Mouse (Mus musculus) hindbrain, embryonic 16.5 days (tissue): ENCODE results near the gene Gtpbp10. TPM values are rescaled to one million over a fixed set of nuclear protein-coding genes. Genes with fewer than 3 reads are reported as not detected.

Experiments
- ATAC-seq: fragments of 200-750 bp; cut with Nextera tagmentation; 2 replicates; pipeline ENCODE4 v1.8.0; 2017; ENCODE audit warnings: moderate TSS enrichment, moderate library complexity
- H3K27ac ChIP-seq: fragments of 300-500 bp; sonication (generic); 2 replicates; pipeline ENCODE4 v1.5.1; 2014; ENCODE audit warnings: low read depth, mild to moderate bottlenecking, control low read depth, low read length, moderate library complexity
- H3K27me3 ChIP-seq: fragments of 300-500 bp; sonication (generic); replicated peaks from 2 replicates; pipeline ENCODE4 v1.6.1; 2014; ENCODE audit warnings: low read length; ENCODE audit not compliant: control insufficient read depth, insufficient read depth
- H3K36me3 ChIP-seq: fragments of 300-500 bp; sonication (generic); 2 replicates; pipeline ENCODE4 v1.6.1; 2014; ENCODE audit warnings: mild to moderate bottlenecking, low read length, moderate library complexity, mixed read lengths; ENCODE audit not compliant: control insufficient read depth, insufficient read depth
- H3K4me1 ChIP-seq: fragments of 300-500 bp; sonication (generic); 2 replicates; pipeline ENCODE4 v1.6.1; 2014; ENCODE audit warnings: low read depth, low read length; ENCODE audit not compliant: control insufficient read depth, insufficient read depth
- H3K4me2 ChIP-seq: fragments of 300-500 bp; sonication (generic); 2 replicates; pipeline ENCODE4 v1.6.1; 2014; ENCODE audit warnings: mild to moderate bottlenecking, low read length, control low read depth, moderate library complexity
- H3K4me3 ChIP-seq: fragments of 300-500 bp; sonication (generic); 2 replicates; pipeline ENCODE4 v1.5.1; 2014; ENCODE audit warnings: mild to moderate bottlenecking, low read length, control low read depth, moderate library complexity
- H3K9ac ChIP-seq: fragments of 300-500 bp; sonication (generic); 2 replicates; pipeline ENCODE4 v1.6.1; 2014; ENCODE audit warnings: low read depth, mild to moderate bottlenecking, control low read depth, low read length, moderate library complexity
- H3K9me3 ChIP-seq: fragments of 300-500 bp; sonication (generic); 2 replicates; pipeline ENCODE4 v1.6.1; 2014; ENCODE audit warnings: mild to moderate bottlenecking, low read length, moderate library complexity; ENCODE audit not compliant: control insufficient read depth
- WGBS: fragments of 180-500 bp; shearing (Covaris S2); extraction: QIAGEN DNeasy Blood & Tissue Kit; methylation state at CpG from one replicate; pipeline ENCODE4 v1.1.7; 2014; 5-methylcytosine and 5-hydroxymethylcytosine counted together
- polyA plus RNA-seq: library from polyadenylated mRNA; unstranded; fragments of >200 nt; fragmentation: Nextera tagmentation; extraction: Ambion mirVana; gene quantifications from 2 replicates; pipeline ENCODE4 v1.2.1, GENCODE M21; 2015

Gene Gtpbp10
- polyA plus RNA-seq, 1 experiment from 2014 or later, result 16.1 TPM

GRCm38 (mm10) chr5:5507701-5508225 lies 51.6 kb downstream of the Gtpbp10 start:
- Histone ChIP-seq H3K4me3 (peak overlapping the region; percentile 1; the same call in 1 of the 2 replicates), H3K9ac (peak overlapping the region; percentile 18; the same call in 1 of the 2 replicates), H3K9me3 (no peaks in the 10 kb centered on the region), H3K27ac (no peak overlapping the region), H3K4me1 (peaks cover 5% of the 10 kb centered on the region; the same call in 1 of the 2 replicates), H3K27me3 (no peaks in the 10 kb centered on the region), H3K36me3 (no peaks in the 10 kb centered on the region), H3K4me2 (peak overlapping the region; percentile 32)
- WGBS, result 19% methylated on average over 20 of the region's 20 CpGs
- ATAC-seq, result peak; percentile 80

DNA sequence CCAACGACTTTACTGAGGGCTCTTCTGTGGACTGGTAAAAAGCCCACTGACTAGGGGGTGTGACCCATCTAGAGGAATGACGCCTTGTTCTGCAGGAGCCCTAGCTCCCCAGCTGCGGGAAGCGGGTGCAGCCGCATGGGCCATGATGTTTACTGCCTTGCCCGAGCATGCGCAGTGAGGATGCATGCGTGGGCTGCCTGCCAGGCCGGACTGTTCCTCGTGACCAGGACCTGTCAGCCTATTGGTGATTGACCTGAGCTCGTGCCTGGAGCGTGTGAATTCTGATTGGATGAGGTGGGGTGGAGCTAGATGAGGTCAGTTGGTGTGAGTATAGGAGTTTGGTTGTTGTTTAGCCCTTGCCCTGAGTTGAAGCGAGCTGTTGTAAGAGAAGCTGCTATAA lies 54.9 kb downstream of the Gtpbp10 start:
- H3K9me3 ChIP-seq, result no peaks in the 10 kb centered on the region
- no peaks in the 10 kb centered on the region for H3K27me3 ChIP-seq
- H3K4me2 ChIP-seq, result no peak overlapping the region
- ATAC-seq, result peak; percentile 31; the same call in 1 of the 2 replicates
- H3K4me3 ChIP-seq, result no peak overlapping the region
- no peak overlapping the region for H3K9ac ChIP-seq
- H3K36me3 ChIP-seq, result no peaks in the 10 kb centered on the region
- 80% methylated on average over 13 of the region's 13 CpGs for WGBS
- H3K27ac ChIP-seq, result no peak overlapping the region
- peaks cover 5% of the 10 kb centered on the region; the same call in 1 of the 2 replicates for H3K4me1 ChIP-seq

DNA sequence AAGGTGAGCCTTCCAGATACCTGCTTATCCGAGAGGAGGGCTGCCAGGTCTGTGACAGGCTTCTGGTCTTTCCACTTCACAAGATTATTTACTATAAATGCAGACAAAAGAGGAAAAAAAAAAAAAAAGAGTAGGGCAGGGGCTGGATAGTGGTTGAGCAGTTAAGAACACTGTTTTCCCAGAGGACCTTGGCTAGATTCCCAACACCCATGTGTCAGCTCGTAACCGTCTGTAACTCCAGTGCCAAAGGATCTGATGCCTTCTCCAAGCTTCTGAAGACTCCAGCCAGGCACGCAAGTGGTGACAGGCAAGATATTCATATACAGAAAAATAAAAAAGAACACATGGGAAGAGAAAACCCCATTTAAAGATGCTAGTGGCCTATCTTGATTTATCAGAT lies 56.0 kb downstream of the Gtpbp10 start:
- H3K27ac ChIP-seq, result no peak overlapping the region
- H3K36me3 ChIP-seq, result no peaks in the 10 kb centered on the region
- WGBS, result 65% methylated on average over 4 of the region's 4 CpGs
- no peak for ATAC-seq
- no peaks in the 10 kb centered on the region for H3K27me3 ChIP-seq
- no peak overlapping the region for H3K4me2 ChIP-seq
- no peak overlapping the region for H3K4me3 ChIP-seq
- no peak overlapping the region for H3K9ac ChIP-seq
- peaks cover 5% of the 10 kb centered on the region; the same call in 1 of the 2 replicates for H3K4me1 ChIP-seq
- no peaks in the 10 kb centered on the region for H3K9me3 ChIP-seq

DNA sequence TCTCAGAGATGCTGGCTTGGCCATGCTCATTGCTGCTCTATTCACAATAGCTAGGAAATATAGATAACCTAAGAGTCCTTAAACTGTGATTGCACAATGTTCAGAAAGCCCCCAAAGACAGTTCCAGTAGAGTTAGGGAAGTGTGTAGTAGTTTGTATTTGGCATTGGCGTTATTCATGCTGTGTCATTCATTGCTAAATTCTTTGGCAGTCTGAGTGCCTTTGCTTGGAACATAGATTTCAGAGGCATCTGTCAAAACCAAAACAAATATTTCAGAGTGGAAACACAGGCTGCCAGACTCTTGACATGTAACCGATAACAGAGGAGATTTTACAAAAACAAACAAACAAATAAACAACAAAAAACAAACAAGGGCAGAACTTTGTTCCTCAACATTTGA lies 57.8 kb downstream of the Gtpbp10 start:
- Histone ChIP-seq H3K27me3 (no peaks in the 10 kb centered on the region), H3K4me3 (no peak overlapping the region), H3K4me1 (no peaks in the 10 kb centered on the region), H3K9ac (no peak overlapping the region), H3K36me3 (no peaks in the 10 kb centered on the region), H3K4me2 (no peak overlapping the region), H3K9me3 (no peaks in the 10 kb centered on the region), H3K27ac (no peak overlapping the region)
- ATAC-seq, result no peak
- whole genome bisulfite sequencing, result 75% methylated on average over 2 of the region's 2 CpGs

GRCm38 (mm10) chr5:5496393-5496792 lies 62.9 kb downstream of the Gtpbp10 start:
- ATAC-seq, result peak; percentile 40; the same call in 1 of the 2 replicates
- WGBS, result 45% methylated on average over 3 of the region's 3 CpGs
- Histone ChIP-seq H3K27ac (no peak overlapping the region), H3K4me1 (peaks cover 4% of the 10 kb centered on the region; the same call in 1 of the 2 replicates), H3K4me3 (no peak overlapping the region), H3K36me3 (no peaks in the 10 kb centered on the region), H3K27me3 (no peaks in the 10 kb centered on the region), H3K9ac (no peak overlapping the region), H3K9me3 (no peaks in the 10 kb centered on the region), H3K4me2 (no peak overlapping the region)

- H3K4me3 ChIP-seq, result no peak overlapping the region
- H3K27ac ChIP-seq, result no peak overlapping the region
- H3K27me3 ChIP-seq, result no peaks in the 10 kb centered on the region
- no peak for ATAC-seq
- peaks cover 4% of the 10 kb centered on the region; the same call in 1 of the 2 replicates for H3K4me1 ChIP-seq
- 91% methylated on average over 4 of the region's 4 CpGs for WGBS
- no peaks in the 10 kb centered on the region for H3K9me3 ChIP-seq
- no peak overlapping the region for H3K4me2 ChIP-seq
- no peak overlapping the region for H3K9ac ChIP-seq
- H3K36me3 ChIP-seq, result no peaks in the 10 kb centered on the region
These were observed 64.3 kb downstream of the Gtpbp10 start for GRCm38 (mm10) chr5:5495042-5495441.

DNA sequence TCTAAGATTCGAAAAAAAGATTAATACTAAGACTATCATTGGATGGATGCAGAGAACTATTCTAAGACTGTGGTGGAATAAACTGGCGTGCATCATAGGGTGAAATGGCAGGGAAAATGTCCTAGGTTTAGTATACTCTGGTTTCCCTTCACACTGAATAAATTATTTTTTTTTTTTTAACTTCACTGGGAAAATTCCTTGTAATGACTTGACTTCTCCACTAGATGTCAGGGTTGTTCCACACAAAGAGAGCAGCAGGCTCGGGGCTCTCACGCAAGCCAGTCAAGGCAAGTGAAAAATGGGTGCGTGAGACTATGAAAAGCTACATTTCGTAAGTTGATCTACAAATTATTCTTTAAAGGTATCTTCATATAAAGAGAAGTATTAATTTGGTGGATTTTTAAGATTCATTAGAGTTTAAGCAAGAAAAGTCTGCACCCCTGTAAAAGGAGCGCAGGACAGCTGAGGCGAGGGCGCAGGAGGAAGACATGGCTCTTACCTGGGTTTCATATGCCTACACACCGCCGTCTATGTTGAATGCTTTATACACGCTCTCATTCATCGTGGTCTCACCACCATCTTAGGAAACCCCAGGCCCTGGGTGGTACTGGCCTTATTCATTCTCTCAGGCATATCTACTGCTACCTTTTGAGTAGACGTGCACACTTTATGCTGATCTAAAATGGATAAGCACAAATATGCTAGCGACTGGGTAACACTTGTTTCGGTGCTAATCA lies 64.9 kb downstream of the Gtpbp10 start:
- peak overlapping the region; percentile 27; the same call in 1 of the 2 replicates for H3K9ac ChIP-seq
- H3K27ac ChIP-seq, result no peak overlapping the region
- H3K27me3 ChIP-seq, result no peaks in the 10 kb centered on the region
- ATAC-seq, result peak; percentile 69
- WGBS, result 39% methylated on average over 16 of the region's 16 CpGs
- 0 out of 2 replicates have a peak overlapping the region, but pooled peaks have one; percentile 10 for H3K4me2 ChIP-seq
- H3K4me3 ChIP-seq, result no peak overlapping the region
- H3K4me1 ChIP-seq, result peaks cover 4% of the 10 kb centered on the region; the same call in 1 of the 2 replicates
- no peaks in the 10 kb centered on the region for H3K9me3 ChIP-seq
- no peaks in the 10 kb centered on the region for H3K36me3 ChIP-seq

DNA sequence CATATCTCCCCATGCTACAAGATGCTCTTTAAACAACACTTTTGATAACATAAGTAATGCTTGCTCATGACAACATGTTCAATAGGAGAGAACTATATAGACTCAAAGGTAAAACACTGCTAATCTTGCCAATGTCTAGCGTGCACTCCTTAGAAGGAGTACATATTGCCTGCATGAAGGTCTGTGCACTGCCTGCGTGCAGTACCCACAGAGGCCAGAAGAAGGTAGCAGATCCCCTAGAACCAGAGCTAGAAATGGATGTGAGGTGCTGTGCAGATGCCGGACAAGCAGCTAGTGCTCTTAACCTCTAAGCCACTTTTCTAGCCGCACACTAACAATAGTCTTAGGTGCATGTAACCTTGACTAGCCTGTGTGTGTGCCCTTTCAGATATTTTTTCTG lies 67.2 kb downstream of the Gtpbp10 start:
- Histone ChIP-seq H3K4me1 (peaks cover 4% of the 10 kb centered on the region; the same call in 1 of the 2 replicates), H3K4me2 (no peak overlapping the region), H3K27ac (no peak overlapping the region), H3K9me3 (no peaks in the 10 kb centered on the region), H3K27me3 (no peaks in the 10 kb centered on the region), H3K36me3 (no peaks in the 10 kb centered on the region), H3K4me3 (no peak overlapping the region), H3K9ac (no peak overlapping the region)
- no peak for ATAC-seq
- 96% methylated on average over 4 of the region's 4 CpGs for WGBS
